Mouse (Mus musculus): ENCODE measurements around the gene Nrxn2.

DNA sequence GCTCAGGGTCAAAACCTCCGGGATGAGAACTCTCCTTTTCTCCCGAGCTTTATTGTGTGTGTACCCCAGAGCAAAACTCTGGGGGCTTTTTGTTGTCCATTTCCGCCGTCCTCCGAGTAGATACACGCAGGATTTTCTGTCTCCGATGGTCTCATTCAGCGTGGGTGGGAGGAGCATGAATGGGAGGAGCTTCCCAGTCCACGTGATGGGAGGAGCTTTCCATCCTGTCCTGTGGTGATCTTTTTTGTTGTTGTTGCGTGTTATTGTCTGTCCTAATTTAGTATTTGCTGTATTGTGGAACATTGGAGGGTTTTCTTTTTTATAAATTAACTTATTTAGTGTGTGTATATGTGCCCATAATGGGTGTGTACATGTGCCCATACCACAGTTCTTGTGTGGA, 13.1 kb upstream of the Nrxn2 start:
- TF ChIP-seq POLR2A (IDR thresholded peaks at IDR 0.05; ENCODE audit: insufficient read length, low read depth) (no peak), MYOD1 (IDR thresholded peaks at IDR 0.05; ENCODE audit: control insufficient read depth in 1 of 3, insufficient read length in 2 of 3, low read depth in 2 of 3) (no peak), USF1 (IDR thresholded peaks at IDR 0.05; ENCODE audit: low read depth) (no peak), MAX (IDR thresholded peaks at IDR 0.05; ENCODE audit: low read depth) (no peak), TCF12 (IDR thresholded peaks at IDR 0.05; ENCODE audit: insufficient read depth, poor library complexity, severe bottlenecking) (no peak), POLR2AphosphoS2 (IDR thresholded peaks at IDR 0.05; ENCODE audit: insufficient read length, low read depth) (no peak), TCF3 (IDR thresholded peaks at IDR 0.05; ENCODE audit: insufficient read length, low read depth) (no peak), MYOG (IDR thresholded peaks at IDR 0.05; ENCODE audit: control insufficient read depth in 1 of 3, insufficient read depth in 1 of 3, insufficient read length in 2 of 3, low read depth in 2 of 3) (no peak)
